Mouse (Mus musculus) liver, adult 2 months (tissue): ENCODE measurements around the gene Ccdc110. TPM values are rescaled to one million over a fixed set of nuclear protein-coding genes. Genes with fewer than 3 reads are reported as not detected.

Experiments
- DNase-seq: peaks from one replicate; pipeline ENCODE4 v3.0.0-alpha.2; 2011; ENCODE audit warnings: low read depth, low spot score; ENCODE audit errors: extremely low read depth
- H3K27ac ChIP-seq: fragments of 200-500 bp; replicated peaks from 2 replicates; pipeline ENCODE4 v1.5.1; 2012; ENCODE audit warnings: low read depth, mild to moderate bottlenecking, control low read depth, inconsistent platforms, low read length; ENCODE audit not compliant: insufficient read depth
- H3K27me3 ChIP-seq: fragments of 200-500 bp; 2 replicates; pipeline ENCODE4 v1.6.1; 2012; ENCODE audit warnings: mild to moderate bottlenecking, moderate library complexity, low read length, inconsistent platforms; ENCODE audit not compliant: control insufficient read depth, insufficient read depth
- H3K36me3 ChIP-seq: fragments of 200-500 bp; 2 replicates; pipeline ENCODE4 v1.6.1; 2012; ENCODE audit warnings: low read length, inconsistent platforms; ENCODE audit not compliant: control insufficient read depth, insufficient read depth
- H3K4me1 ChIP-seq: fragments of 200-500 bp; 2 replicates; pipeline ENCODE4 v1.6.1; 2011; ENCODE audit warnings: low read length; ENCODE audit not compliant: control insufficient read depth, insufficient read depth
- H3K4me3 ChIP-seq: fragments of 200-500 bp; 2 replicates; pipeline ENCODE4 v1.5.1; 2011; ENCODE audit warnings: low read depth, mild to moderate bottlenecking, control low read depth, low read length, moderate library complexity; ENCODE audit not compliant: insufficient read depth
- H3K79me2 ChIP-seq: fragments of 200-500 bp; 2 replicates; pipeline ENCODE4 v1.6.1; 2012; ENCODE audit warnings: inconsistent platforms, mild to moderate bottlenecking, low read length, moderate library complexity; ENCODE audit not compliant: control insufficient read depth, insufficient read depth
- H3K9ac ChIP-seq: fragments of 200-500 bp; 2 replicates; pipeline ENCODE4 v1.6.1; 2012; ENCODE audit warnings: low read depth, mild to moderate bottlenecking, control low read depth, inconsistent platforms, low read length
- CTCF ChIP-seq: fragments of 200-500 bp; IDR thresholded peaks from 2 replicates; pipeline ENCODE4 v1.5.1; 2011; ENCODE audit warnings: low read depth, low read length, control low read depth
- POLR2A ChIP-seq: fragments of 200-500 bp; IDR thresholded peaks from 2 replicates; pipeline ENCODE4 v1.6.1; 2011; ENCODE audit warnings: low read length, control low read depth; ENCODE audit not compliant: insufficient read depth; ENCODE audit errors: extremely low read depth
- WGBS: fragments of 180-500 bp; shearing (Covaris S2); methylation state at CpG from one replicate; pipeline ENCODE4 v1.1.7; 2018; 5-methylcytosine and 5-hydroxymethylcytosine counted together
- polyA plus RNA-seq: library from polyadenylated mRNA; depleted of rRNA; stranded (reverse); fragments of >200 nt; gene quantifications from 2 replicates; pipeline ENCODE4 v1.2.3, GENCODE M21; 2012; rRNA removed
- total RNA-seq: library from RNA; depleted of rRNA; stranded (reverse); fragments of >200 nt; gene quantifications from 2 replicates; pipeline ENCODE4 v1.2.3, GENCODE M21; 2014; rRNA removed

The Ccdc110 gene
- total and polyA plus RNA-seq, 2 experiments, result not detected

GRCm38 (mm10) chr8:45988189-45988588 lies 53.8 kb downstream of the Ccdc110 start:
- H3K4me1 ChIP-seq, result no peaks in the 10 kb centered on the region
- H3K79me2 ChIP-seq, result no peaks in the 10 kb centered on the region
- H3K9ac ChIP-seq, result no peak overlapping the region
- no peak overlapping the region for H3K4me3 ChIP-seq
- no peaks in the 10 kb centered on the region for H3K27me3 ChIP-seq
- H3K27ac ChIP-seq, result no peak overlapping the region
- TF ChIP-seq CTCF (no peak), POLR2A (no peak)
- DNase-seq, result no peak
- WGBS, result 71% methylated on average over 2 of the region's 2 CpGs
- H3K36me3 ChIP-seq, result peaks cover 38% of the 10 kb centered on the region

GRCm38 (mm10) chr8:45990631-45991310 lies 56.4 kb downstream of the Ccdc110 start:
- no peak for DNase-seq
- no peaks in the 10 kb centered on the region for H3K27me3 ChIP-seq
- 96% methylated on average over 4 of the region's 4 CpGs for WGBS
- no peak for TF ChIP-seq CTCF
- no peak for TF ChIP-seq POLR2A
- H3K79me2 ChIP-seq, result no peaks in the 10 kb centered on the region
- no peak overlapping the region for H3K9ac ChIP-seq
- H3K4me1 ChIP-seq, result no peaks in the 10 kb centered on the region
- peaks cover 31% of the 10 kb centered on the region for H3K36me3 ChIP-seq
- H3K27ac ChIP-seq, result no peak overlapping the region
- no peak overlapping the region for H3K4me3 ChIP-seq

Other genes with a start within 250 kb of the Ccdc110 start
- 0.47 and 0.65 TPM in 2 replicates for gene Pdlim3, start 49.2 kb upstream of the Ccdc110 start, total RNA-seq
- 0.42 and 0.66 TPM in 2 replicates for gene Pdlim3, start 49.2 kb upstream of the Ccdc110 start, polyA plus RNA-seq
- gene 1700029J07Rik, start 40.6 kb downstream of the Ccdc110 start, total RNA-seq, result 0.60 and 0.65 TPM in 2 replicates
- gene 1700029J07Rik, start 40.6 kb downstream of the Ccdc110 start, polyA plus RNA-seq, result 0.13 and 0.15 TPM in 2 replicates
- gene Ufsp2, start 40.9 kb downstream of the Ccdc110 start, total RNA-seq, result 53.8 and 68.0 TPM in 2 replicates
- 16.9 and 18.6 TPM in 2 replicates for gene Ufsp2, start 40.9 kb downstream of the Ccdc110 start, polyA plus RNA-seq
- 0.40 and 0.65 TPM in 2 replicates for gene Lrp2bp, start 64.7 kb downstream of the Ccdc110 start, total RNA-seq
- gene Lrp2bp, start 64.7 kb downstream of the Ccdc110 start, polyA plus RNA-seq, result 0.32 and 0.73 TPM in 2 replicates
- 0.65 and 2.0 TPM in 2 replicates for gene Ankrd37, start 71.1 kb downstream of the Ccdc110 start, total RNA-seq
- 0.49 and 2.4 TPM in 2 replicates for gene Ankrd37, start 71.1 kb downstream of the Ccdc110 start, polyA plus RNA-seq
- 8.7 and 10.1 TPM in 2 replicates for gene Cfap97, start 217.2 kb downstream of the Ccdc110 start, total RNA-seq
- 3.0 and 3.4 TPM in 2 replicates for gene Cfap97, start 217.2 kb downstream of the Ccdc110 start, polyA plus RNA-seq
- 10.7 and 11.7 TPM in 2 replicates for gene Snx25, start 217.5 kb downstream of the Ccdc110 start, total RNA-seq
- gene Snx25, start 217.5 kb downstream of the Ccdc110 start, polyA plus RNA-seq, result 2.6 and 3.0 TPM in 2 replicates